16 mouse cellular contexts compared by ENCODE assay signal in genomic region chr11:41914066-41914465, GRCm38 (mm10).
"Had no signal": no experiment of that assay in that cellular context is flagged by ENCODE, and none has a peak within 500 bp of the region (broad histone marks: within the 10 kb centered on the region; RNA-seq: fewer than 3 reads in every experiment).

No protein-coding gene starts in this region.

- H3K27me3 ChIP-seq: liver, embryonic 13.5 days; midbrain, embryonic 13.5 days; neural tube, embryonic 12.5 days; neural tube, embryonic 15.5 days had no signal

- H3K9me3 ChIP-seq: liver, embryonic 13.5 days; midbrain, embryonic 13.5 days; neural tube, embryonic 12.5 days; neural tube, embryonic 15.5 days had no signal

- H3K4me3 ChIP-seq: layer of hippocampus, adult 2 months; left cerebral cortex, adult 2 months; liver, embryonic 13.5 days; midbrain, embryonic 13.5 days; neural tube, embryonic 12.5 days; neural tube, embryonic 15.5 days had no signal

- H3K9ac ChIP-seq: liver, embryonic 13.5 days; midbrain, embryonic 13.5 days; neural tube, embryonic 12.5 days; neural tube, embryonic 15.5 days had no signal

- ATAC-seq: intestine, postnatal 0 days; midbrain, embryonic 13.5 days had no signal

- H3K4me1 ChIP-seq: liver, embryonic 13.5 days; midbrain, embryonic 13.5 days; neural tube, embryonic 12.5 days; neural tube, embryonic 15.5 days had no signal

- H3K4me2 ChIP-seq: liver, embryonic 13.5 days; midbrain, embryonic 13.5 days; neural tube, embryonic 12.5 days; neural tube, embryonic 15.5 days had no signal

- H3K36me3 ChIP-seq: liver, embryonic 13.5 days; neural tube, embryonic 12.5 days; neural tube, embryonic 15.5 days had no signal

- H3K27ac ChIP-seq: kidney, postnatal 0 days; layer of hippocampus, adult 2 months; left cerebral cortex, adult 2 months; liver, embryonic 13.5 days; midbrain, embryonic 13.5 days; neural tube, embryonic 12.5 days; neural tube, embryonic 15.5 days; stomach, postnatal 0 days had no signal

- DNase-seq: kidney, adult 2 months; kidney, postnatal 25 days; layer of hippocampus, adult 9-11 months; liver, embryonic 13.5 days; lung, adult 2 months; lung, postnatal 14 days; lung, postnatal 4 days; thymus, postnatal 25 days had no signal
